Mouse (Mus musculus) cerebellum, adult 18-20 months (tissue): ENCODE data around the gene Cirbp.

ENCODE experiments used
- DNase-seq, 2 experiments: peaks; one replicate each; pipeline ENCODE4 v3.0.0; 2021

Gene Cirbp

DNA sequence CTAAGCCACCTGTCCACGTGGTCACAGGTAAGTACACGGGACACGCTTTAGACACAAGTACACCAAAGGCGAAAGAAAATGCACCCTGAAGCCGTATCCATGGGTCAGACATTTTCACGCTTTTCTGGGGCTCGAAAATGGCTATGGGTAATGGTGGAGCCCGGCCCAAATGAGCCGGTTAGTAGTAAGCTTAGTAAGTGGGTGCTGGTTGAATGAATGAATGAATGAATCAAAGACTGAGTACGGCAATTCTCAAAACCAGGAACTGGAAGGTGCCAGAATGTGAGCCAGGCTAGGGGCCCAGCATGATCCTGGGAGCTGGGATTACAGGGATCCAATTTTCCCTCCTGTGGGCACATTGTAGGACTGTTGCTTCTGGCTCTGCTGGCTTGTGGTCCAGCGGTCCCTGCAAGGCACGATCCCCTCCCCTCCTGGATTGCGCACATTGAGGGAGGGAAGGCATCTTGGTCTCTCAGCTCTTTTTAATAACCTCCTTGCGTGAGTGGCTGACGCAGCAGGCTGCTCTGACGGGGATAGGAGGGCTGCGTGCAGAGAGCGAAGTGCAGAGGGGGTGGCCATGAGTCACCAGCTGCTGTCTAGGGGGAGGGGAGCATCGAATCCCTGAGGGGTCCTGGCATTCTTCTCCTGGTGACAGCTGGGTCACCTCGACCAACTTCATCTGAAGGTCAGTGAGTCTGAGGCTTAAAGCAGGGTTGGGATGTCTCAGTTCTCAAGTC is at the start of gene Cirbp:
TSS of gene Cirbp (plus strand) at position 594 of the 737 bp plus-strand sequence.
- peak; percentile 60 to 68 for DNase-seq

DNA sequence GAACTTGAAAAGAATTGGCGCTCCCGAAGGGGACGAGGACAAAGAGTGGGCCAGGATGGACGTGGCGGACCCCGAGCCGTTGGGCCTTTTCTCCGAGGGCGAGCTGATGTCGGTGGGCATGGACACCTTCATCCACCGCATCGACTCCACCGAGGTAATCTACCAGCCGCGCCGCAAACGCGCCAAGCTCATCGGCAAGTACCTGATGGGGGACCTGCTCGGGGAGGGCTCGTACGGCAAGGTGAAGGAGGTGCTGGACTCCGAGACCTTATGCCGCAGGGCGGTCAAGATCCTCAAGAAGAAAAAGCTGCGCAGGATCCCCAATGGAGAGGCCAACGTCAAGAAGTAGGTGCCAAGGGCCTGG is 49.2 kb upstream of the Cirbp start:
- DNase-seq, result no peak

DNA sequence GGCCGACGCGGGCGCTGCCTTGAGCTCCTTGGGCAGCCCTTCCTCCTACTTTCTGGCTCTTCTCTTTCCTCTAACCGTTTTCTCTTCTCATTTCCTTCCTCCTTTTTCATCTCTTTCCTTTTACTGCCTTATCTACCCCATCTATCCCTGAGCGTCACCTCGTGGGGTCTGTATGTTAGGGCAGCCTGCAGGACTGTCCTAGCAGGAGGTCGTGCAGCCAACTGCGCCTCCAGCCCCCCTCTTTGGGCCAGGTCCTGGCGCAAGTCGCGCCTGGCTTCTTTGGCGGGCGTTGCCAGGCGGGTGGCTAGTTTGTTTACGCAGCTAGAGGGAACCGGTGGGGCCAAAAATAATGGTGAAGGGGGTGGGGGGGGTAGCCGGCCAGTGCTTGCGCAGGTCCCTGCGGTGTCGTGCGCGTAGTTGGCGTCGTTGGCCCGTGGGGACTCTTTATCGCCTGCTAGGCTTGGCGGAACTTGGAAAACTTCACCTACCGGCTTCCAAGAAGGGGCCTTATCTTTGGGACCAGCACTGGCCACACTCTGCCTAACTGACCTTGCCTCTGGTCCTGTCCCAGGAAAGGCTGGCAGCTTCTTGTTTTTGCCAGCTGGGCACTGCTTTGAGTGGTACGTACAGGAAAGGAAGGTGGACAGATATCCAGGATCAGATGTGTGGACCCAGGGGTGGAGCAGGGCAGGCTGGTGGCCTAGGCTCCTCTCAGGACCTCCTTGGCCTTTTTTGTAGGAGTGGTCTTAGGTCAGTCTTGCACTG is 48.7 kb upstream of the Cirbp start:
- peak in 1 of 2 experiments; percentile 46 for DNase-seq

DNA sequence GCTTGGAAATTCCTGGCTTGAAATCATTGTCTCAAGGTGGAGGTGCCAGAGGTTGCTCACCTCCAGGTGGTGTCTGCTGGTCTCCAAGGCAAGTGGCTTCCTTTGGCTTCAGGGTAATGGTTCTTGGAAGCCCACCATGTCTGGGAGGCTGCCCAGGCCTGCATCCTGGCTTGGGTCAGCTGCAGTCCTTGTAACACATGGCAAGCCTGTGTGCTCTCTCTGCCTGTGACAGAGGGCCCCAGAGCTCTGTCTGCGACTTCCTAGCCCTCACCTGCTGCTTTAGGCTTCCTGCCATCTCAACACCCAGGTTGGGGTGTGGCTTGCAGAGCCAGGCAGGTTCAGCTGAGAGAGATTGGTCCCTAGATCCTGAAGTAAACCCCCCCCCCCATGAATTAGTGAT is 48.0 kb upstream of the Cirbp start:
- DNase-seq, result peak; percentile 53 to 55

DNA sequence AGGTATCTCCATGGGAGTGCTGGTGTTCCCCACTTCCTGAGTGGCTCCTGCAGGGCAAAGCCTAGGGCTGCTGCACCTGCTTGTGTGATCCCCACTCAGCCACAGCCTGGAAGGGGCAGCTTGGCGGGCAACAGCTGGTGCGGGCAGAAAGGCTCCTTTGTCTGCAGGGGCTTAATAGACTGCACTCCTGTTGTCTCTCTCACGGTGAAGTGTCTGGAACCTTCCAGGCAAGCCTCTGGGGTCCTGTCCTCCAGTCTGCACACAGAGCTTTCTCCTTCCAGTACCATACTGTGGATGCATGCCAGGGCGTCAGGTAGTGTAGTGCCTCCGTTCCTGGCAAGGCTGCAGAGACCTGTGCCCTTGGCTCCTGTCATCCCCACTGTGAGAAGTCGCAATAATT is 47.2 kb upstream of the Cirbp start:
- peak; percentile 57 to 58 for DNase-seq

DNA sequence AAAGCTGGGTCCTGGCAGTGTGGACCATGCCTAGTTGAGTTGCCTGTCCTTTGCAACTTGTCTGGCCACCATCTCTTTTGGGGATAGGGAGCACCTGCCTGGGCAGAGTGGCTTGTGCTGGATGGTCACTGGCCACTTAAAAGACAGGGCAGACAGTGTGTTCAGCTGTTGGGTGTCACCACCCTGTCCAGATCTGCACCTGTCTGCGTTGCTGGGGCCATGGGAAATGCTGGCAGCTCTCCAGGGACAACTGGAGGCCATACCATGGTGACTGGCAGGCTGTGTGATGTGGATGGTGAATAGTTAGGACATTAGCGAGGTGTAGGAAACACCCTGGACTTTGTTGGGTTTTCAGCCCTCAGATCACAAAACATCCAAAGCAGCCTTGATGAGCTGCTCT is 45.6 kb upstream of the Cirbp start:
- DNase-seq, result no peak

DNA sequence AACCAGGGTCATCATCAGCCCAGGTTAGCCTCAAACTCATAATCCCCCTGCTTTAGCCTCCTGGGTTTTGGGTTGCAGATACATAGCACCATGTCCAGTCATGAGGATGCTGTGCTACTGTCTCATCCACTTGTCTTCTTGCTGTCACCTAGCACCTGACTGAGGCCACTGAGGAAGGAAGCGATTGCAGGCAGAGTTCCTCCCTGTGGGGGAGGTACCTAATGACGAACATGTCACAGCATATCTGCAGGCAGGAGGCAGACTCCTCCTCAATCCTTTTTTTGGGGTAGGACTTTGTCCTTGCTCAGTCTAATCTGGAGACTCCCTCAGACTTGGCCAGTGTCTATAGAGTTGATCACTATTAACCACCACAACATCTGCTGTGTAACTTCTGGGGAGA is 44.1 kb upstream of the Cirbp start:
- no peak for DNase-seq

DNA sequence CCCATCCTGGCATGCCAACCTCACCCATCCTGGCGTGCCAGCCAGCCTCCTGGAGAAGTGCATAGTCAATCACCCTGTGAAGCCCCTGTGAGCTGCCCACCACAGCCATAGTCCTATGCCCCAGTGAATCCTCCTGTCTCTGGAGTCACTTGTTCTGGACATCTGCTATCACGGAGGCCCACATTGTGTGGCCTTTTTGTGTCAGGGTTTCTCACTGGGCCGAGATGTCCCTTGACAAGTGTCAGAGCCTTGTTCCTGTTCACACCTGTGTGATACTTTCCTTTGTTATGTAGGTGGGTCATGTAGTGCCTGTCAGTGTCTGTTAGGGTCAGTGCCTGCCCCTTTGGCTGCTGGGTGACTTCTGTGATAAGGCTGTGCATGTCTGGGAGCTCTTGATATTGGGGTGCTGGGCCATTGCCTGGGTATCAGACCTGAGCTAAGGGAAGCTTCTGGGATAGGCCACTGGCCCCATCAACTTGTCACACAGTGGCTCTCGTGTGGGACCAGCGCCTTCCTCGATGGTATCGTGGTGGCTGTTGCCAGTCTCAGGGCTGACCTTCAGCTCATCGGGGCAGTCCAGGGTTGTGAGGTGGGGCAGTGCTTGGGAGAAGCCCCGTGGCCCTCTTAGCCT is 41.7 kb upstream of the Cirbp start:
- no peak for DNase-seq

DNA sequence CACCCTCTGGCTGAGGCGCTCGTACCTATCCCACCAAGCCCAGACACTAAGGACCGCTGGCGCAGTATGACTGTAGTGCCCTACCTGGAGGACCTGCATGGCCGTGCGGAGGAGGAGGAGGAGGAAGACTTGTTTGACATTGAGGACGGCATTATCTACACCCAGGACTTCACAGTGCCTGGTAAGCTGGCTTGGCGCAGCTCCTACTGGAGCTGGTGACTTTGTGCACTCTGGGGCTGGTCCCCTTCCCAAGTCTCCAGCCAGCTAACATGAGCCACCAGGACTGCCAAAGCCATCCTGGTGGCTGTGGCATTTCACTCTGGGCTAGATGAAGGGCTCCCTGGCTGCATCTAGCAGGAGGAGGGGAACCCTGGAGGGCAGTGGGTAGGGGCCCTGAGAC is 37.9 kb upstream of the Cirbp start:
- DNase-seq, result peak in 1 of 2 experiments; percentile 14

DNA sequence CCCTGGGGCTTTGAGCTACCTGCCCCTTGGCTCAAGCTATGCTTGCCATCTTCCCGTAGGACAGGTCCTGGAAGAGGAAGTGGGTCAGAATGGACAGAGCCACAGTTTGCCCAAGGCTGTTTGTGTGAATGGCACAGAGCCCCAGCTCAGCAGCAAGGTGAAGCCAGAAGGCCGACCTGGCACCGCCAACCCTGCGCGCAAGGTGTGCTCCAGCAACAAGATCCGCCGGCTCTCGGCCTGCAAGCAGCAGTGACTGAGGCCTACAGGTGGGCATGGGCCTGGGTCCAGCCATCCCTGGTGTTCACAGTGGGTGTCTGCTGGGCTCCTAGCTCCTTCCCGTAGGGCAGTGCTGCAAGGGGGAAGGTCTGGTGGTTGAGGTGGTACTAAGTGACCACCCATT is 35.9 kb upstream of the Cirbp start:
- peak; percentile 82 to 84 for DNase-seq

DNA sequence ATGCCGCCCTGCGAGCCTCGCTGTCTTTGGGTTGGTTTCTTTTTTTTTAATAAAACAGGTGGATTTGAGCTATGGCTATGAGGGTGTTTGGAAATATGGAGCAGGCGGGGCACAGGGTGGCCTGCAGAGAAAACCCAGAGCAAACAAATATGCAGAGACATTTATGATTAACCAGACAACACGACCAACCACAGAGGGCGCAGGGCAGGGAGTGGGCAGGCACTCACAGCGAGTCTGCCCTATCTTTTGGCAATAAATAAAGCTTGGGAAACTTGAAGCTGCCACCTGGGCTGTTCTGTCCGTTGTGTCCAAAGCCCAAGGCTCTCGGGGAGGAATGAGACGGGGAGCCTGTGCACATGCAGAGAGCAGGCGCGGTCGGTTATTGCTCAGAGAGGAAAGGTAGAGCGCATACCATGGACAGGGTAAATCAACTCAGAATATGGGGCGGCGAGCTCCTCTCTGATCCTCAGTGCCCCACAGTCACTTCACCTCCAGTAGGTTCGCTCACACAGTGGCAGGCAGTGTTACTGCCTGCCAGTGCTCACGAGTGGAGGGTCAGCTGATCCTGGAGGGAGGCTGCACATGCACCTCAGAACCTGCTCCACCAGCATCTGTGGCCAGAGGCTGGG is 35.3 kb upstream of the Cirbp start:
- DNase-seq, result peak in 1 of 2 experiments; percentile 28

DNA sequence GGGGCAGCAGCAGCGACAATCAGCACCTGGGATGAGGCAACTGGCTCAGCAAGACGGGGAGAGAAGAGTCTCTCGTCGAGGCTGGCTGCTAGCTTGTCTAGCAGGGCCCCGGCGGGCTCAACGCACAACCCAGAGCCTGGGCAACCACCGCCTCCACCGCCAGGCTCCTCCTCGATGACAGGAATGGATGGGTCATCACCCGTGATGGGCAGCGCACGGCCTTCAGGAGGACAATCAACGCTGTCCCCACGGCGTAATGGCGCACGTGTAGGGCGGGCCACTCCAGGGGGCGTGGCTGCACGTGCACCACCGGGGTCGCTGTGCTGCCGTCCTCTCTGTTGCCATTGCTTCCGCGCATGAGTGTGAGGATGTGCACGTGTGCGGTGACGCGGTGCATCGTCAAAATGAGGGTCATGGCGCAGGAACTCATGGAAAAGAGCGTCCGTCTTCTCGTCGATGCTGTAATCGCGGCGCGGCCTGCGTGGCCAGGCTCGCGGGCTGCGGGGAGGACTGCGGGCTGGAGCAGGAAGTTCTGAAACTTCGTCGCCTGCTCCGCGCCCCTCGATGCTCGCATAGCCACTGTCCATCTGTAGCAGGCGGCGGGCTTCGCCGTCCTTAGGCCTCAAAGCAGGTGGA is 34.4 kb upstream of the Cirbp start:
- peak in 1 of 2 experiments; percentile 35 for DNase-seq

DNA sequence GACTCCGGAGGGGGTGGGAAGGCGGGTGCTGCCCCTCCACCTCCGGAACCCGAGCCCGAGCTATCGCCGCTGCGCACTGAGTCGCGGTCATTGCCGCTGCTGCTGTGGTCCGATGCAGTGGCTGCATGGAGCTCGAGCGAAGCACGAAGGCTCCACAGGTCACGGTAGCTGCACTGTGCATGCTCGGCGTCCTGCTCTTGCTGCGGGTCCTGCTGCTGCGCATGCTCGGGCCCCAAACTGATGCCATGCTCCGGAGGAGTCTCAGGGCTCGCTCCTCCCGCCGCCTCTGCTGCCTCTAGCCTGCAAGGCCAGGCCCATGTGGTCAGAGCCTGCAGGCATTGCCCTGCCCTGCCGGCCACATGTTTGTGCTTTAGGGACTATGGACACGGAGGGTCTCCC is 33.8 kb upstream of the Cirbp start:
- DNase-seq, result peak; percentile 14 to 35

DNA sequence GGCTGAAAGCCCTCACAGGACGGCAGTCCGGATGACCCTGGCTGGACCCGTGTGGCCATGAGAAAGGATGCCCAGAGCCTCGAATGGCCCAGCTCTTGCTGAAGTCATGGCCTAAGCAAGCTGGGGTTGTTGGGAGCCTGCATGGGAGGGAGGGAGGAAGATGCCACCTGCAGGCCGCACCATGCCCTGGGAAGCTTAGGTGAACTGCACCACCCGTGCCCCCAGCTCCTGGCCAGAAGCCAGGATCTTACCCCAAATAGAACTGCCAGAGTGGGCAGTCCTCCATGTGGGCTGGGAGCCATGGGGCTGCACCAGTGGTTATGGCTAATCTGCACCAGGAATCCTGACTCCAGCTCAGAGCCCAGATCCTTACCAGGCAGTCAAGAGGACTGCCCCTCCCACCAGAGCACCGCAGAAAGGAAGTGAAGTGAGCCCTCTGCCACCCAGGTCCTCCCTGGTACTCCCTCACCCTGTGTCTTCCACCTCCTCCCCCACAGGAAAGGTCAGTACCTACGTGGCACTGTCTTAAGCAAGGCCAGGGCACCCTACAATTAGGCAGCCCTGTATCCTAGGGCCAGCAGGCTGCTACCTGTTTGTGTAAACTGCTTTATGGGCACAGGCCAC is 32.4 kb upstream of the Cirbp start:
- DNase-seq, result peak in 1 of 2 experiments; percentile 53

DNA sequence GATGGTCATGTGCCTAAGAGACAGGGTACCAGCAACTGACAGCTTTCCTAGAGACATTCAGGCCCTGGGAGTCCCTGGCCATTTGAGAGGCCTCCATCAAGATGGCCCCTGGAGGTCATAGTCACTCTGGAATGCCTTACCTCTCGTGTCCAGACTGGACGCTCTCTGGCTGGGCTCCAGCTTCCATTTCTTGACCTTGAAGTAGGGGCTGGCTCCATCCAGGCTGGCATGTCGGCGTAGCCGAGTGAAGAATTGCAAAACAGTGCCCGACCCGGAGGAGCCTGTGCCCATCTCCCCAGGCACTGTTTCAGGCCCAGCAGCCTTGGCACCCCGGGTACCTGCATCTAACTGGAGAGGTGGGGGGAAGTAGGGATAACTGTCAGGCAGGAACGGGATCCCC is 31.4 kb upstream of the Cirbp start:
- no peak for DNase-seq

DNA sequence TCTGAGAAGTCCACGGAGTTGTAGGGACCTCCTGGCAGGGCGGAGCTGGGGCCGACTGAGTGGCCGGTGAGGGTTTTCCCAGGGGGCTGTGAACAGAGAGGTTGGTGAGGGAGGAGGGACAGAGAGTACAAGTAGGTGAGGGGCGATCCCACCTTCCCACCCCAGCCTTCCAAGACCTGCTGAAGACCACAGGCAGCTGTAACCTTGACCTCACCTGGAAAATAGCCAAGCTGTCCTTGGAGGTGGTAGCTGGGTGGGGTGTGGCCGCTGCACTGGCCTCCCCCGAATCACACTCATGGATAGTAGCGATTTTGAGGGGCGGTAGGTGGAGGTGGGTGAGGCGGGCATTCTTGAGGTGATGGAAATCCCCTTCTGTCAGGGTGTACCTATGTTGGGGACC is 30.6 kb upstream of the Cirbp start:
- DNase-seq, result no peak

DNA sequence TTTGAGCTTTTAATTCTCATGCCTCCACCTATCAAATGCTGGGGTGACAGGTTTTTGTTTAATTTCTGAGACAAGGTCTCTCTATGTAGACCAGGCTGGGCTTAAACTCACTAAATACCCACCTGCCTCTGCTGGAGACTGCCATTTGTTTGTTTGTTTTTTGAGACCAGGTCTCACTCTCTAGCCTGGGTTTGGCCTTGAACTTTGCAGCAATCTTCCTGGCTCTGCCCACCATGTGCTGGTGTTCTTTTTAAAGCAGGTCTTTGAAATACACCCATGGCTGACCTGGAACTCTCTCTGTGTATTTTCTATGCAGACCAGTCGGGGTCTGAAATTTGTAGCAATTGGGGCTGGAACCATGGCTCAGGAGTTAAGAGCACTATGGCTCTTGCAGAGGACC is 30.1 kb upstream of the Cirbp start:
- no peak for DNase-seq

DNA sequence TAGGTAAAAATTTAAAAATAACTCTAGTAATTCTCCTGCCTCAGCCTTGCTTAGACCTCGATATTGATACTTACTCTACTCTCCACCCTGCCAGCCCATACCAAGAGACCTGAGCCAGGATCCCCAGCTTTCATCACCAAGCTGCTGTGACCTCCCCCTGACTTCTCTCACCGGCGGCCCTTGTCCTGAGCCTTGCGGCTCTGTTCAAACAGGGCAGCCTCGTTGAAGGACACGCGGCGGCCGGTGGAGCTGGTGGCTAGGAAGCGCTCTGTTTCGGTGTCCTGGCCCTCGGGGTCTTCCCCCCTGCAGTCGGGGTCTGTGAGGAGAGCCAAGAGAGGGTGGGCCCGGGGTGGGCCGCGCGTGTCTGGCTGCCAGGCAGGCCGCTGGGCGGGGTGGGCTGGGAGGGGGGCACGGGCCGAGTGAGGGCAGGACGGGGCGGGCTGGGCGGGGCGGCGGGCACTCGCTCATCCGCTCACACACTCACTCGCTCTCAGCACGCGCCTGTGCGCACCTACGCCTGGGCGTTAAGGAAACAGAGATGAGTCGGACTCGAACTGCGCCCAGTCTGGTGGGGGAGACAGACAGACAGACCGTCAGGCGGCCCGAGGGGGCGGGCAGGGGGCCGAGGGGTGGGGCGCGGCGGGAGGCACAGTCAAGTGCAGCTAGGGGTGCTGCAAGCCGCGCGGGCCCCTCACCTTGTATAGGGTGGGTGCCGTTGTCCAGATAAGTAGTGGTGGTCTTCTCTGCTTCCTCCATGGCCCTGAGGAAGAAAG is 29.4 kb upstream of the Cirbp start:
- no peak for DNase-seq

DNA sequence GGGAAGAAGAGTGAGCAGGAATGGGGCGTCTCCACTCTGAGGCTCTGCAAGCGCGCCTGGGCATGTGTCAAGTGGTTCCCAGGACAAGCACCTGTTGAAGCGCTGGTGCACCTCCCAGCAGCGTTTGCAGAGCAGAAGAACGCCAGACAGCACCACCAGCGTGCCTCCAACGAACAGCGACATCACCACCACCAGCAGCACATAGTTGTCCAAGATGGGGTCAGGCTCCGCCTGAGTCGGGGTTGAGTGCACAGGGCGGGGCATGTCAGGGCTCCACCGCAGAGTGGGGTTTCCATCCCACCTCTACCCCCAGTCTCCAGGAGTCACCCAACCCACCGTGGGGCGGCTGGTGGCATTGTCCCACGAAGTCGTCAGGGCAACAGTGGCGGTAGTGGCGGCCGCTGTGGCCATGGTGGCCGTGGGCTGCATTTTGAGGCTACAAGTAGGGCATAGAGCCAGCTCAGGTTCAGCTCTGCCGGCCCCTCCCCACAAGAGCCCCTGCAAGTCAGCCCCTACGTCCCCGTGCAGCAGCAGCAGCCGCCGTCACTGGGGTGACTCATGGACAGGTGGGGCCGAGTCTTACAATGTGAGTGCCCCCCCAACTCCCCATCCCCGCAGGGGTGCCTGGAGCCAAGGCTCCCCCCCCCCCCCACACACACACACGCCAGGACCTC is 28.7 kb upstream of the Cirbp start:
- peak in 1 of 2 experiments; percentile 57 for DNase-seq

DNA sequence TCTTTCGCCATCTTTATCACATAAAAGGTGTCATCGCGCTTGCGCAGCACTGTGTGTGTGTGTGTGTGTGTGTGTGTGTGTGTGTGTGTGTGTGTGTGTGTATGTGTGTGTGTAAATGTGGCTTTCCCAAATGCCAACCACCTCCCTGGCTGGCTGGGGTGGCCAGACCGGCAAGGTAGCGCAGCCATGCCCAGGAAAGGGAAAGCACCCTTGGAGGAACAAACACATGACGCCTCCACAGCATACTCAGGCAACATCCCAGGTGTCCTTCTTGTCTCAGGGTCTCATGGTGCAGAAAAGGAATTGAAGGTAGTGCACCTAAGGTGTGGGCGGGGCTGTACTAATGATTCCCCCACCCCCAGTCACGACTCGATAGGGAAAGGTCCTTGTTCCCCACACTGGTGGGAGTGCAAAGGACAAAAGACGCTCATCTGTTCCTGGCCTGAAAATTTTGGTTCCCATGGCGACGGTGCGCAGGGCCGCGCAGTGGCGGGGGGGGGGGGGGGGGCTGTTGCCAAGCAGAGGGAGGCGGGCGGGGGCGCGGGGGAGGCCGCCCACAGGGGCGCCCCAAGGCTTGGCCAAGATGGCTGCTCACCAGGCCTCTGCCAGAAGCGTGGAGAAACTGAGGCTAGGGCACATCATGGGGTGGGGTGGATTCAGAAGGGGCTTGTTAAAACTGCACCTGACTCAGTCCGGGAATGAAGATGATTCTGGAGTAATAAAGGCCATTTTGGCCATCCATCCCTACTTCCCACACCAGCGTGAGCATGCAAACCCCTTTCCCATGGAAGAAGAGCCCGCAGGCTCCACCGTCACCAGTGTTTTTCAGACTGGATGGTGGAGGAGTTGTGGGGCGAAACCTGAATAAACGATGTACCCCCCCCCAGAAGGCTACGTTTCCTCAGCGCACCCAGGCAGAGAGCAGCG is 27.9 kb upstream of the Cirbp start:
- peak in 1 of 2 experiments; percentile 61 for DNase-seq
